Mouse (Mus musculus) Patski (cell line): ENCODE data around the gene N4bp3. TPM values are rescaled to one million over a fixed set of nuclear protein-coding genes. Genes with fewer than 3 reads are reported as not detected.
"Not testable (repeated sequence)": the region's sequence is repeated elsewhere in the genome, so short reads cannot be mapped to it uniquely, and the experiment has no call there.

Source experiments
- ATAC-seq: fragments of 100-300 bp; one replicate; pipeline ENCODE4 v1.8.0; 2021
- CTCF ChIA-PET: fragments of 350-600 bp; sonication (Branson Sonifier 250); formaldehyde crosslinking; loops from one replicate; lab custom pipeline; 2022; ENCODE audit warnings: inconsistent platforms; lab: Charles Lee
- POLR2A ChIA-PET: fragments of 350-600 bp; sonication (Branson Sonifier 250); formaldehyde crosslinking; loops from one replicate; lab custom pipeline; 2022; ENCODE audit warnings: antibody characterized with exemption, inconsistent platforms; lab: Charles Lee
- DNase-seq: peaks from one replicate; pipeline ENCODE4 v3.0.0-alpha.2; 2011; ENCODE audit warnings: low read depth, low spot score
- H3K27me3 ChIP-seq: fragments of 371-371 bp; one replicate; pipeline ENCODE4 v1.5.1; 2021
- CTCF ChIP-seq: fragments of 100-300 bp; IDR thresholded peaks from one replicate; pipeline ENCODE4 v1.5.1; 2021
- in situ Hi-C: fragments of 300-500 bp; cut with MboI; formaldehyde crosslinking; loops from 3 replicates; pipeline ENCODE4 v1.11.1; 2018; ENCODE audit warnings: low pct_unique_long_range_greater_than_20kb, mixed read lengths
- polyA plus RNA-seq: library from polyadenylated mRNA; unstranded; gene quantifications from one replicate; pipeline ENCODE4 v1.2.3, GENCODE M21; 2021

Gene N4bp3
- polyA plus RNA-seq, 1 experiment from 2014 or later, result 25.0 TPM

DNA sequence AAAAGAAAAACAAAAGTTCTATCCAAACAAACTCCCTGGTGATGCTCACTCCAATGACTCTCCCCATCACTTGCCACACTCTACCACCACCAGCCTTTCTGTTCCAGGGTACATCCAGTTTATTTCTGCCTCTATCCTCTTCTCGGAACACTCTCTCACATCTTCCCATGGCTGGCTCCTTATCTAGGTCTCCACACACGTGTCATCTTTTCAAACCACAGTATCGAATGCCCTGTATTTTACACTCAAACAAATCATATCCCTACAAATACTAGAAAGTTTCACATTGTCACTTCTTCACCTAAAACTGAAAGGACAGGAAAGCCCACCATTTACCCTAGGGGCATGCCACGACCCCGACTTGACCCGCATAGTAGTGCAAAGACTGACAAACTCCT, 15.5 kb downstream of the N4bp3 start:
- no peak for ATAC-seq
- ChIA-PET POLR2A (interaction anchor here (0.9 to 1.5 kb wide), 3 partner anchors 12 to 29 kb away, joined by 3 to 13 read pairs (median 5); no protein-coding TSS in a partner anchor), CTCF (no interaction called here)
- no peak for DNase-seq
- in situ Hi-C loops, result no loop called here
- H3K27me3 ChIP-seq, result no peaks in the 10 kb centered on the region
- no peak for TF ChIP-seq CTCF

DNA sequence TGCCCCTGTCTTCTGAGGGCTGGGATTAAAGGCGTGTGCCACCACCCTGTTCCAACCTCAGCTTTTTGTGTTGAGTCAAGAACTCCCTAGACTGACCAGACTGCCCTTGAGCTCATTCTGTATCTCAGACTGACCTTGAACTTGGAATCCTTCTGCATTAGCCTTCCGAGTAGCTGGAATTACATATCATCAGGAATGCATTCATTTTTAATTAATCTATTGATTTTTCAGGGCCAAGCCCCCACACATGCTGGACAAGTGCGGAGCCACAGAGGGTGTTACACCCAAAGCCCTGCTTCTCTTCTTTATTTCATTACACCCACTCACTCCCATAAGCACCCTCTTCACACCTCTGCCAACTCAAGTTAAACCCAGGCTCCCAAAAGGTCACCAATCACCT, 16.9 kb downstream of the N4bp3 start:
- ChIA-PET POLR2A (interaction anchor here (0.7 kb wide), 1 partner anchor 17 kb away, joined by 3 read pairs; the partner anchor contains the start of genes D930048N14Rik and N4bp3), CTCF (interaction anchor here (1.0 kb wide), 1 partner anchor 48 kb away, joined by 3 read pairs; no protein-coding TSS in a partner anchor)
- in situ Hi-C loops, result no loop called here
- no peaks in the 10 kb centered on the region for H3K27me3 ChIP-seq
- DNase-seq (no peak), ATAC-seq (no peak)
- no peak for TF ChIP-seq CTCF

DNA sequence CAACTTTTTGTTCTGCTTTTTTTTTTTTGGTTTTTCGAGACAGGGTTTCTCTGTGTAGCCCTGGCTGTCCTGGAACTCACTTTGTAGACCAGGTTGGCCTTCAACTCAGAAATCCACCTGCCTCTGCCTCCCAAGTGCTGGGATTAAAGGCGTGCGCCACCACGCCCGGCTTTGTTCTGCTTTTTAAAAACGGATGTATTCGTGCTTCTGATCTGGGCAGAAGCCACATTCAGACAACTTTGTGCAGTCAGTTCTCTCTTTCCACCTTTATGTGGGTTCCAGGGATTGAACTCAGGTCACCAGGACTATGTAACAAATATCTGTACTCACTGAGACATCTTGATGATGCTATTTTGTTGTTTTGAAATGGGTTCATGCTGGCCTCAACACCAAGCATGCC, 17.4 kb downstream of the N4bp3 start:
- DNase-seq, in situ Hi-C loops, ATAC-seq, H3K27me3 ChIP-seq, POLR2A ChIA-PET: not testable (repeated sequence)
- CTCF ChIA-PET, result interaction anchor here (1.0 to 1.7 kb wide), 2 partner anchors 16 to 49 kb away, joined by 3 to 5 read pairs; no protein-coding TSS in a partner anchor

DNA sequence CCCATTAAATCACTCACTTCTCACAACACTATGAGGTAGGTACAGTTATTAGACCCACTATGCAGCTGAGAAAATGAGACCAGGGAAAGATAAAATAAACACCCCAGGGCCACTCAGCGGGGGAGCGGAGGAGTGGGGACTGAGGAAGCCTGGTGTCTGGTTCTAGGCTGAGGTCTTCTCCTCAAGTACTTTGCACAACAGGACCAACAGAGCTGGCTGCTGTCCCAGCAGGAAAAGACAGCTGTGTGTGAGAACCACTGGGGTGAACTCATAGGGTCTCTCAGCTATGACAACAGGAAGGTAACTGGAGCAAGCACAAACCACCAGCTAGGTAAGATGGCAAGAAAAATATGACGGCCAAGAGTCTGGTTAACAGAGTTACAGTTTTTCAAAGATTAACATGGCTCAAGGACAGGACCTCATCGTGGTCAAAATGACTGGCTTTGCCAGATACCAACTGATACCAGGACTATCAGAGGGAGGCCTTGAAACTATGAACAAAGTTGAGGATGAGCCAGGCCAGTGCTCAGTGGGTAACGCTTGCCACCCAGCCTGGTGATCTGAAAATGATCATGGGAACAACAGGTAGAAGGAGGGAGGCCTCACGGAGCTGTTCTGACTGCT, 18.4 kb downstream of the N4bp3 start:
- POLR2A ChIA-PET, result interaction anchor here (0.5 to 1.7 kb wide), 3 partner anchors 18 to 728 kb away, joined by 3 to 9 read pairs (median 4); partner anchors contain the start of genes D930048N14Rik and N4bp3
- no peak for TF ChIP-seq CTCF
- in situ Hi-C loops, result no loop called here
- CTCF ChIA-PET, result interaction anchor here (0.9 to 1.7 kb wide), 6 partner anchors 14 to 54 kb away, joined by 3 to 5 read pairs (median 3); no protein-coding TSS in a partner anchor
- DNase-seq (peak; percentile 89), ATAC-seq (peak; percentile 36)
- H3K27me3 ChIP-seq, result no peaks in the 10 kb centered on the region

DNA sequence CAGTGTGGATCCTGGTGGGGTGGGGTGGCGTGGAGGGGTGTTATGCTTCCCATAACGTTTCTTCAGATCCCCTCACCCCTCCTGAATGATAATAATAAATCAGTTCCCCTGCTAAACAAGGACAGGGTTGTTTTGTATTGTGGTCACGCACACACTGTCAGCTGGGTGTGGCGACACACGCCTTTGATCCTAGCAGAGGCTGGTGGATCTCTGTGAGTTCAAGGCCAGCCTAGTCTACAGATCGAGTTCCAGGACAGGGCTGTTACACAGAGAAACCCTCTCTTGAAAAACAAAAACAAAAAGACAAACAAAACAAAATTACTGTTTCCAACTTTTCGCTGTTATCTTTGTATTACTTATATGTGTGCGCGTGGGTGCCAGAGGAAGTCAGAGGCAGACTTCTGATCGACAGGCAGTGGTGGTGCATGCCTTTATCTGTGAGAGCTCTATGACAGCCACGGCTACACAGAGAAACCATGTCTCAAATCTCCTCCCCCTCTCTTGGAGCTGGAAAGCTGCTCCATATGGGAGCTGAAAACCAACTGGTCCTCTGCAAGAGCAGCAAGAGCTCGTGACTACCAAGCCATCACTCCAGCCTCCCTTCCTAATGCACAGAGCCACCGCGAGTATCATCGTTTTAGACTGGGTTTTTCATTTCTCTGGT, 20.9 kb downstream of the N4bp3 start:
- POLR2A ChIA-PET, result interaction anchor here (0.6 to 1.3 kb wide), 2 partner anchors 23 to 585 kb away, joined by 3 read pairs; partner anchors contain the start of gene Hnrnpab
- no peaks in the 10 kb centered on the region for H3K27me3 ChIP-seq
- in situ Hi-C loops, result no loop called here
- DNase-seq (no peak), ATAC-seq (no peak)
- CTCF ChIA-PET, result interaction anchor here (1.3 kb wide), 1 partner anchor 34 kb away, joined by 3 read pairs; no protein-coding TSS in a partner anchor
- TF ChIP-seq CTCF, result no peak

DNA sequence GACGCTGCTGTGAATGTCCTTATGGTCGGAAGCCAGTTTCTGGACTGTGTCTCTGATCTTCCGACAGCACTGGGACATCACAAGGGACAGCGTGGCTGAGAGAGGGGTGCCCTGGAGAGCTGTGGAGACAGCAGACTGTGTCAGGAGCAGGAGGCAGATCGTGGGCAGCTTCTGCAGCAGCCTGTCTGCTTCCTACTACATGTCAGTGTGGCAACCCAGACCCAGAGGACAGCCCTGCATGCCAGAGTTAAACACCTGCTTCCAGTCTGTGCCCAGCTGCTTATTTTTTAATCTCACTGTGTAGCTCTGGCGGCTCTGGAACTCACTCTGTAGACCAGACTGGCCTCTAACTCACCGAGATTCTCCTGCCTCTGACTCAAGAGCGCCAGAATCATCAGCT, 22.7 kb downstream of the N4bp3 start:
- ChIA-PET CTCF (interaction anchor here (1.0 kb wide), 1 partner anchor 53 kb away, joined by 3 read pairs; no protein-coding TSS in a partner anchor), POLR2A (no interaction called here)
- in situ Hi-C loops, result no loop called here
- H3K27me3 ChIP-seq, result no peaks in the 10 kb centered on the region
- ATAC-seq (no peak), DNase-seq (no peak)
- TF ChIP-seq CTCF, result no peak

DNA sequence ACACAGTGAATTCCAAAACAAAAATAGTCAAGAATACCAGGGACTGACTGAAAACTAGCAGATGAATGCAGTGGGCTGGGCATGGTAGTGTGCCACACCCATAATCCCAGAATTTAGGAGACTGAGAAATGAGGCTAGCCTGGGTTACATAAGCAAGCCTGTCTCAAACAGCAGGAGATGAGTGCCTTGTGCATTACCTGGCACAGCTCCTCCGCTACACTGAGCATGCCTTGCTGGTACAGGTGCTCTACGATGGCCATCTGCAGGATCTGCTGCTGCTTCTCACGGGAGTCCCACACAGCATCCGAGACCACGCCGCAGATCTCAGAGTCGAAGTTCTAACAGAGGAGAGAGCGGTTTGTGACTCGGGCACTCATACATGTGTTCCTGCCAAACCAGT, 23.2 kb downstream of the N4bp3 start:
- CTCF ChIA-PET, result interaction anchor here (1.0 kb wide), 1 partner anchor 54 kb away, joined by 3 read pairs; no protein-coding TSS in a partner anchor

DNA sequence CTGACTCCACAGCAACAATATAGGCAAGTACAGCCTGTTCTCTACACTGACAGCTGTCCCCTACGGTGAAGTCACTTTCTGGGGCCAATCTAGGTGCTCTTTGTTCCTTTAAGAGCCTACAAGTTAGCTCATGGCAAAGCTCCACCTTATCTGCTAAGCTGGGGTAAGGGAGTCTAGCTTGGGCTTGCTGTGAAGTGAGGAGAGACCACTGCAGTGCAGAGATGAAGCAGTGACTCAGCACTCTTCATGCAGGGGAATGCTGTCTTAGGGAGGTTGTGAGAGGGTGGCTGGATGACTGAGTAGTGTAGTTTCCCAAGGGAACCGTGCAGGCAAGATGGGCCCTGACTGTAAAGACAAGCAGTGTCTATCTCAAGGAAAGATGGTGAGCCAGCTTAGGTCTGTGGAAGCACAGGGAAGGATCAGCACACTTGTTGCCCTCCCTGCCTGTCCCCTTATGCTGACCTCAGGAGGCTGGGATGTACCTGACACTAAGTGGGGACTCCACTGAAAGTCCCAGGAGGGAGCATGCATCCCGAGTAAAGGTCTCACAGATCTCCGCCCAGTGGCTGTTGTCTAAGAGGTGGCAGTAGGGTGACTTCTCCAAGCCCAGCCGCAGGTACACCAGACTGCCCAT, 25.3 kb downstream of the N4bp3 start:
- ATAC-seq (no peak), DNase-seq (no peak)
- in situ Hi-C loops, result no loop called here
- CTCF ChIA-PET, result interaction anchor here (1.5 kb wide), 1 partner anchor 11 kb away, joined by 4 read pairs; the partner anchor contains the start of gene Rmnd5b
- POLR2A ChIA-PET, result interaction anchor here (0.5 kb wide), 1 partner anchor 61 kb away, joined by 3 read pairs; no protein-coding TSS in a partner anchor
- TF ChIP-seq CTCF, result no peak
- H3K27me3 ChIP-seq, result no peaks in the 10 kb centered on the region

More for the DNA sequence above, 23.2 kb downstream of the N4bp3 start:
- no peaks in the 10 kb centered on the region for H3K27me3 ChIP-seq
- ATAC-seq (no peak), DNase-seq (no peak)
- in situ Hi-C loops, result no loop called here
- POLR2A ChIA-PET, result no interaction called here
- no peak for TF ChIP-seq CTCF

DNA sequence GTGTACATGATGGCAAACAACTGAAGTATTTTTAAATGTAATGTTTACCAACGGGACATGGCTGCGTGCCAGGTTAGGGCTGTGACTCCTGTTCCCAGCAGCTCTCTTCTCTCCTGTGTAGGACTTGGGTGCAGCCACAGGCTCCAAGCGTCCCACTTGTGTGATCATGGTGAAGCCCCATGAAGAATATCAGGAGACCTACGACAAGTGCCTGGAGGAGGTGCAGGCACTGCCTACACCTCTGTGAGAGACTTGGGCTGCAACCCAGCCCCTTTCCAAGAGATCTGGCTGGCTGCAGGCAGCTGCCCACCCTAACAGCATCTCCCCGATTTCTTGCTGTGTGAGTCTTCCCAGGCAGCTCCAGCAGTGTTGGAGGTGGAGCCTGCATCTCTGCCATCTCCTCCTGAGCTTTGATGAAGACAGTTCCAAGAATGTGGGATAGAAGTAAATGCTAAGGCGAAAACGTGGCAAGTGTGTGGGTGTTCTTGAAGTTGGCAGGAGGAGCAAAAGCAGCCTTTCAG, 27.6 kb downstream of the N4bp3 start:
- ATAC-seq (no peak), DNase-seq (no peak)
- H3K27me3 ChIP-seq, result no peaks in the 10 kb centered on the region
- in situ Hi-C loops, result no loop called here
- ChIA-PET CTCF (interaction anchor here (0.9 kb wide), 1 partner anchor 172 kb away, joined by 3 read pairs; no protein-coding TSS in a partner anchor), POLR2A (interaction anchor here (1.0 to 2.1 kb wide), 2 partner anchors 16 to 62 kb away, joined by 3 to 5 read pairs; partner anchors contain the start of gene Hnrnpab)
- no peak for TF ChIP-seq CTCF

DNA sequence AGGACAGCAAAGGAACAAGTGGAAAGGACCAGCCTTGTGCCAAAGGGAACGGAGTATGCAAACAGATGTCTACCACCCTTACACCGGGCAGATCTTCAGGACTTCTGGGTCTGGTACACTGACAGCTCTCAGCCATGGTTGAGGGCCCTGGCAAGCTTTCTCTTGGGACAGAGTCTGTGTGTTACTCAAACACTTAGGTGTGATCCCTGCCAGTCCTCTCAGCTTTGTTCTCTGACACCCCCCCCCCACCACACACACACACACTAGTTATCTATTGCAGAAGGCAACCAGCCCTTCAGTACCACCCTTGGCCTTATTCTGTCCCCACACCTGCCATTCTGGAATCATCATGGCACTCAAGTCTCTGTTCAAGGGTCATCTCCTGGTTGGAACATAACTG, 28.9 kb downstream of the N4bp3 start:
- ATAC-seq, result no peak
- ChIA-PET CTCF (interaction anchor here (1.0 kb wide), 1 partner anchor 70 kb away, joined by 3 read pairs; no protein-coding TSS in a partner anchor), POLR2A (interaction anchor here (0.6 to 2.1 kb wide), 4 partner anchors 15 to 156 kb away, joined by 3 to 5 read pairs (median 4); partner anchors contain the start of gene Hnrnpab)
- no peak for TF ChIP-seq CTCF
- DNase-seq, result no peak
- in situ Hi-C loops, result no loop called here
- no peaks in the 10 kb centered on the region for H3K27me3 ChIP-seq
